Mouse (Mus musculus) hindbrain, embryonic 13.5 days (tissue): ENCODE results near the gene Ear14. TPM values are rescaled to one million over a fixed set of nuclear protein-coding genes. Genes with fewer than 3 reads are reported as not detected.
"Not testable (repeated sequence)": the region's sequence is repeated elsewhere in the genome, so short reads cannot be mapped to it uniquely, and the experiment has no call there.

Experiments
- ATAC-seq: fragments of 200-750 bp; cut with Nextera tagmentation; 2 replicates; pipeline ENCODE4 v1.8.0; 2017; ENCODE audit warnings: moderate TSS enrichment; ENCODE audit not compliant: low FRiP score
- H3K27ac ChIP-seq: fragments of 300-500 bp; sonication (generic); 2 replicates; pipeline ENCODE4 v1.5.1; 2015; ENCODE audit warnings: inconsistent platforms, mild to moderate bottlenecking, moderate library complexity
- H3K27me3 ChIP-seq: fragments of 300-500 bp; sonication (generic); 2 replicates; pipeline ENCODE4 v1.6.1; 2015; ENCODE audit warnings: mild to moderate bottlenecking, inconsistent platforms
- H3K36me3 ChIP-seq: fragments of 300-500 bp; sonication (generic); 2 replicates; pipeline ENCODE4 v1.6.1; 2015; ENCODE audit warnings: mild to moderate bottlenecking, inconsistent platforms
- H3K4me1 ChIP-seq: fragments of 300-500 bp; sonication (generic); replicated peaks from 2 replicates; pipeline ENCODE4 v1.6.1; 2015; ENCODE audit warnings: inconsistent platforms
- H3K4me2 ChIP-seq: fragments of 300-500 bp; sonication (generic); 2 replicates; pipeline ENCODE4 v1.6.1; 2015; ENCODE audit warnings: inconsistent platforms, mild to moderate bottlenecking, moderate library complexity
- H3K4me3 ChIP-seq: fragments of 300-500 bp; sonication (generic); 2 replicates; pipeline ENCODE4 v1.5.1; 2015; ENCODE audit warnings: mild to moderate bottlenecking, inconsistent platforms
- H3K9ac ChIP-seq: fragments of 300-500 bp; sonication (generic); 2 replicates; pipeline ENCODE4 v1.6.1; 2015; ENCODE audit warnings: mild to moderate bottlenecking, inconsistent platforms
- H3K9me3 ChIP-seq: fragments of 300-500 bp; sonication (generic); 2 replicates; pipeline ENCODE4 v1.6.1; 2016; ENCODE audit warnings: inconsistent platforms
- WGBS: fragments of 180-500 bp; shearing (Covaris S2); methylation state at CpG from one replicate; pipeline ENCODE4 v1.1.7; 2015; 5-methylcytosine and 5-hydroxymethylcytosine counted together
- polyA plus RNA-seq: library from polyadenylated mRNA; unstranded; fragments of >200 nt; fragmentation: Nextera tagmentation; extraction: Ambion mirVana; gene quantifications from 2 replicates; pipeline ENCODE4 v1.2.1, GENCODE M21; 2015

Ear14 gene
- polyA plus RNA-seq, 1 experiment from 2014 or later = not detected

DNA sequence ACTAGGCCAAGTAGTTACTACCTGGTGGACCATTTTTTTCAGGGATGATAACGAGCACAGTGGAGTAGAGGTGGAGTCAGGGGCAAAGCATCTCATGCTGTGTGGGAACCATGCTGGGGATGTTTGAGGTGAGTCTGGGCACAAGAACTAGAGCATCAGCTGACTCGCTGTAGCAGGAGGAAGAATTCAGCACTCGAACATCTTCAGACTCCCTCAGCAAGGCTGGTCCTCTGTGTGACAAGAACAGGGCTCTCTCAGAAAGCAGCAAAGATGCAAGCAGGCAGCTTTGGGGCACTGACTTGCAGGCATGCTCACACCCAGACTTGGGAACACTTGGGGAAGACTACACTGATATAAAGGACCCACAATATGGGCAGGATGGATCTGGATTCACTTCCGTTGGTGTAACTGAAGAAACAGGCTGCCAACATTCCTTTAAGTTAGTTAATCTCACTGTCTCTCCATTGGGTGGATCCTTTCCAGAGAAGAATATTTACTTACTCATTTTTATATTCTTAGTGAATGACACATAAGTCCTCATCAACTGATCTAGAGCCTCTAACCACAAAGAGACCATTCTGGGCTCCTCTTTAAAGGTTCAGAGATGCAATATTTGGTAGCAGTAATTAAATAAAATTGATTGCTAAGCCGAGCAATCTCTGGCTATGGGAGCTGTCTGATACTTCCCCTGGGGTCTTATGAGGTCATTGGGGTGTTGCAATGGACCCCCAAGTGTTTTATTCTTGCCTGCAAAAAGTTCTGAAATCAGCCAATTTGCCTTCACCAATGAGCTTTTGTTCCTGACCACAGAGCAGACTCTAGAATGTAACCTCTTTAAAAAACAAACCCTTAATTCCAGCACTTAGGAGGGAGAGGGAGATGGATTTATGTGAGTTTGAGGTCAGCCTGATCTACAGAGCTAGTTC, 3.8 kb upstream of the Ear14 start, which contains the start of gene Ang2:
Gene Ang2 (minus strand): TSS at position 51 of the 926 bp plus-strand sequence.
- Histone ChIP-seq H3K4me1 (no peaks in the 10 kb centered on the region), H3K27ac (no peak within 1 kb of the TSS), H3K4me3 (no peak within 1 kb of the TSS), H3K9me3 (no peaks in the 10 kb centered on the region), H3K36me3 (no peaks in the 10 kb centered on the region), H3K4me2 (no peak within 1 kb of the TSS), H3K27me3 (no peaks in the 10 kb centered on the region), H3K9ac (no peak within 1 kb of the TSS)
- 85% methylated on average over 5 of the region's 5 CpGs for WGBS
- no peak for ATAC-seq

GRCm38 (mm10) chr14:51200054-51200453, 3.1 kb upstream of the Ear14 start:
- Histone ChIP-seq H3K27me3 (no peaks in the 10 kb centered on the region), H3K9me3 (no peaks in the 10 kb centered on the region), H3K4me3 (no peak overlapping the region), H3K4me2 (no peak overlapping the region), H3K4me1 (no peaks in the 10 kb centered on the region), H3K9ac (no peak overlapping the region), H3K36me3 (no peaks in the 10 kb centered on the region), H3K27ac (no peak overlapping the region)
- 100% methylated on average over 2 of the region's 2 CpGs for WGBS
- no peak for ATAC-seq

DNA sequence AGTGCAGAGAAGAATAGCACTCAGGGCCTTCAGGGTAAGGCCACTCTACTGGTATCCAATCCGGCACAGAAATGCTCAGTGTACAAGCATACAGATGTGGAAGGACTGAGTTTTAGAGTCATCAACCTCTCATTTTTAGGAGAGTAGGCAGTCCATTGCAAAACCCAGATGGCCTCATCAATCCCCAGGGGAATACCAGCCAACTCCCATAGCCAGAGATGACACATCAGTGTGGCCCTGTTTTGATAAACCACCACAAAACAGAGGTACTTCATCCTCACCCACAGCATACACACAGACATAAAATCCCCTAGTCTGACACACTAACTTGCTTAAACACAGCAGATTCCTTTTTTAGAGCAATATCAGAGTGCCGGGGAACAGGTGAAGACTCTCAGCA, 2.7 kb upstream of the Ear14 start:
- no peaks in the 10 kb centered on the region for H3K27me3 ChIP-seq
- H3K9me3 ChIP-seq = no peaks in the 10 kb centered on the region
- H3K27ac ChIP-seq = no peak overlapping the region
- 96% methylated on average over 2 of the region's 2 CpGs for WGBS
- no peak overlapping the region for H3K4me2 ChIP-seq
- no peak overlapping the region for H3K4me3 ChIP-seq
- no peaks in the 10 kb centered on the region for H3K4me1 ChIP-seq
- no peak for ATAC-seq
- no peak overlapping the region for H3K9ac ChIP-seq
- H3K36me3 ChIP-seq = no peaks in the 10 kb centered on the region

GRCm38 (mm10) chr14:51220075-51220474, 16.9 kb downstream of the Ear14 start:
- H3K4me2 ChIP-seq, H3K9ac ChIP-seq, H3K4me1 ChIP-seq, H3K4me3 ChIP-seq, ATAC-seq, H3K9me3 ChIP-seq, H3K27me3 ChIP-seq, H3K36me3 ChIP-seq, H3K27ac ChIP-seq: not testable (repeated sequence)
- 91% methylated on average over 3 of the region's 3 CpGs for WGBS

GRCm38 (mm10) chr14:51229657-51230056, 26.5 kb downstream of the Ear14 start:
- not testable (repeated sequence) for H3K27me3 ChIP-seq, ATAC-seq, H3K36me3 ChIP-seq, H3K4me1 ChIP-seq, H3K27ac ChIP-seq, H3K9ac ChIP-seq, H3K9me3 ChIP-seq, H3K4me3 ChIP-seq, H3K4me2 ChIP-seq
- 65% methylated on average over 4 of the region's 4 CpGs for whole genome bisulfite sequencing

DNA sequence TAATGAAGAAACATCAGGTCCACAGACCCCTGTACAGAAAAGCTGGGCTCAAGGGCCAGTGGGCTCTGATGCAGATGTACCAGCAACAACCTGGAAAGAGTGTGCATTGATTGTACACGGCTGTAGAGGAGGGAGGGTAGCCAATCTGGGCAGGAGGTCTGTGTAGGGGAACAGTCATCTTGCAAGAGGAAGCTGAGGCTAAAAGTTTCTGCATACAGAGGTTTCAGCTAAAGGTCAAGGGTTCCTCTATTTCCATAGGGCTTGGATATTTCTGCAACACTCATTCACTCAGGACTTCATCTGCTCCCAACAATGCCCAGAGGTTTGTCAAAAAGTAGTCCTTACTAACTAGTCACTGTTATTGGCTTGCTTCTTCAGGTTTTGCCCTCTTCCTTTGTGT, 34.3 kb downstream of the Ear14 start:
- H3K4me3 ChIP-seq, H3K27ac ChIP-seq, H3K9me3 ChIP-seq, H3K4me1 ChIP-seq, H3K9ac ChIP-seq, H3K4me2 ChIP-seq, H3K36me3 ChIP-seq, ATAC-seq, H3K27me3 ChIP-seq: not testable (repeated sequence)
- 91% methylated on average over 1 of the region's 1 CpGs for WGBS

DNA sequence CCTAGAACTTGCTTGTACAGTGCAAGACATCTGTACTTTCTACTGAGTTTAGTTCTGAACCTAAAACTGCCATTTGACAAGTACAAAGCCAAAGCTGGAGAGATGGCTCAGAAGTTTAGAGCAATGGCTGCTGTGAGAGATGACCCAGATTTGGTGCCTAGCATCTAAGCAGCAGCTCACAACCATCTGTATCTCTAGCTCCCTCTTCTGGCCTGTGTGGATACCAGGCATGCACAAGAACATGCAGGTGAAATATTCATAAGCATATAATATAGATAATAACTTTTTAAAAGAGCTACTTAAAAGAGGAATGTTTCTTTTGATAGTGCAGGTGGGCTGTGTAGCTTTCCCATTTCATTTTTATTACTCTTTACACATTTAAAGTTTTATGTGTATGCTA, 37.7 kb downstream of the Ear14 start:
- Histone ChIP-seq H3K9ac (no peak overlapping the region), H3K9me3 (no peaks in the 10 kb centered on the region), H3K36me3 (no peaks in the 10 kb centered on the region), H3K4me2 (no peak overlapping the region), H3K4me3 (no peak overlapping the region), H3K4me1 (no peaks in the 10 kb centered on the region), H3K27ac (no peak overlapping the region), H3K27me3 (no peaks in the 10 kb centered on the region)
- ATAC-seq = no peak

DNA sequence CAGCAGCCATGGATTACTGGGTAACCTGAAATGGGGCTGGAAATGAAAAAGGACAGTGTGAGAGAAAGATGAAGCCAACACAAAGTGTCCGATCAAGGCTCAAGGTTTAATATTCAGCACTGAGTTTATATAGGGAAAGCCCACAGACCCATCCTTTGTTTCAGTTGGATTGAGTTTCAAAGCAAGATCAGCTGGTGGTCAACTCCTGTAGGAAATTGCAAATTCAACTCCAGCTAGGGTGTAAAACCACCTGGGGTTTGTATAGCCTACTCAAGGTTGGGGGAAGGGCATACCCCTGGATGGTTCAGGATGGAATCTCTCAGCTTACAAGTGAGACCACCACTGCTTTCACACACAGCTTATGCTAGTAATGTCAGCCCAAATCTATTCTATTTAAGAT, 44.5 kb downstream of the Ear14 start:
- H3K36me3 ChIP-seq = no peaks in the 10 kb centered on the region
- no peak overlapping the region for H3K27ac ChIP-seq
- no peak overlapping the region for H3K9ac ChIP-seq
- no peak overlapping the region for H3K4me3 ChIP-seq
- H3K9me3 ChIP-seq = no peaks in the 10 kb centered on the region
- no peak for ATAC-seq
- WGBS = 78% methylated on average over 1 of the region's 1 CpGs
- H3K4me2 ChIP-seq = no peak overlapping the region
- H3K27me3 ChIP-seq = no peaks in the 10 kb centered on the region
- no peaks in the 10 kb centered on the region for H3K4me1 ChIP-seq

DNA sequence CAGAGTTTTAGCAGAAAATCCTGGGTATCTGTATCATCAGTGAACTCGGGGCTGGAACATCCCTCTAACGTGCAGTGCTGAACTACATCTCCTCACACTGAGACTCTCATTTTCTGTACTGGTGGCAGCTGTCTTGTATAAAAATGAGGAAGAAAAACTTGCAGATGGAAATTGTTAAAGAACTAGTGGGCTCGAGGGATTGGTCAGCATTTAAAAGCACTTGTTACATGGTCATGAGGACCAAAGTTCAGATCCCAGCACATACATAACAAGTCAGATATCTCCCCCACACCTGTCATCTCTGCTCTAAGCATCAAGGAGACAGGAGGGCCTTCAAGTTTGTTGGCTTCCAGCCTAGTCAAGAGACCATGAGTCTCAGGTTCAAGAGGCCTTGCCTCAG, 47.2 kb downstream of the Ear14 start:
- no peak overlapping the region for H3K9ac ChIP-seq
- no peak overlapping the region for H3K27ac ChIP-seq
- no peak overlapping the region for H3K4me3 ChIP-seq
- ATAC-seq = no peak
- H3K9me3 ChIP-seq = no peaks in the 10 kb centered on the region
- 92% methylated on average over 3 of the region's 3 CpGs for WGBS
- H3K36me3 ChIP-seq = no peaks in the 10 kb centered on the region
- H3K27me3 ChIP-seq = no peaks in the 10 kb centered on the region
- no peaks in the 10 kb centered on the region for H3K4me1 ChIP-seq
- H3K4me2 ChIP-seq = no peak overlapping the region

DNA sequence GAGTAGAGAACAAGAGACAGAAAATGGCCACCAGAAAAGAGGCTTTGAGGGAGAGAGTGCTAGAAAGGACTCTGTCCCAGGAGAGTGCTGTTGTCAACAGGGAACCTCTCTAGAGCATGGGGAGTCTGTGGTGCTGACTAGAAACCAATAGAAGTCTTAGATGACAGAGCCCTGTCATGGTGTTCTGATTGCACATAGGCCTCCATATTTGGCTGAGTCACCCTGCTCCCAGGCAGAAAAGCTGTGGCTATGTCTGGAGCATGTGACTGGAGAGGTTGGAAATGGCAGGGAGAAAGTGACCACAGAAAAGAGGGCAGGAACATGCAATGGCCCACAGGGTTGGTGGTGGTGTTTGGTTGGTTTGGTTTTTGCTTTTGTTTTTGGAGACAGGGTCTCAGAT, 49.0 kb downstream of the Ear14 start:
- not testable (repeated sequence) for H3K27ac ChIP-seq, H3K4me2 ChIP-seq, H3K27me3 ChIP-seq, H3K4me3 ChIP-seq, H3K36me3 ChIP-seq, ATAC-seq, H3K9me3 ChIP-seq, H3K4me1 ChIP-seq, H3K9ac ChIP-seq

- Histone ChIP-seq H3K9ac (no peak overlapping the region), H3K4me1 (no peaks in the 10 kb centered on the region), H3K4me2 (no peak overlapping the region), H3K9me3 (no peaks in the 10 kb centered on the region), H3K27ac (no peak overlapping the region), H3K27me3 (no peaks in the 10 kb centered on the region), H3K36me3 (no peaks in the 10 kb centered on the region), H3K4me3 (no peak overlapping the region)
- WGBS = 85% methylated on average over 1 of the region's 1 CpGs
- ATAC-seq = no peak
Observed at GRCm38 (mm10) chr14:51253569-51253968, 50.4 kb downstream of the Ear14 start.
